Mouse (Mus musculus) neural tube, embryonic 12.5 days (tissue): ENCODE measurements around the gene Otx2. TPM values are rescaled to one million over a fixed set of nuclear protein-coding genes. Genes with fewer than 3 reads are reported as not detected.
"Not testable (repeated sequence)": the region's sequence is repeated elsewhere in the genome, so short reads cannot be mapped to it uniquely, and the experiment has no call there.

Experiments used
- ATAC-seq: fragments of 200-750 bp; cut with Nextera tagmentation; 2 replicates; pipeline ENCODE4 v1.8.0; 2017; ENCODE audit warnings: low read depth, mild to moderate bottlenecking, moderate TSS enrichment, moderate library complexity; ENCODE audit not compliant: low FRiP score
- H3K27ac ChIP-seq: fragments of 300-500 bp; sonication (generic); 2 replicates; pipeline ENCODE4 v1.5.1; 2016
- H3K27me3 ChIP-seq: fragments of 300-500 bp; sonication (generic); replicated peaks from 2 replicates; pipeline ENCODE4 v1.6.1; 2016; ENCODE audit warnings: mild to moderate bottlenecking
- H3K36me3 ChIP-seq: fragments of 300-500 bp; sonication (generic); 2 replicates; pipeline ENCODE4 v1.6.1; 2016; ENCODE audit warnings: mild to moderate bottlenecking
- H3K4me1 ChIP-seq: fragments of 300-500 bp; sonication (generic); 2 replicates; pipeline ENCODE4 v1.6.1; 2016
- H3K4me2 ChIP-seq: fragments of 300-500 bp; sonication (generic); replicated peaks from 2 replicates; pipeline ENCODE4 v1.6.1; 2016; ENCODE audit warnings: mild to moderate bottlenecking
- H3K4me3 ChIP-seq: fragments of 300-500 bp; sonication (generic); 2 replicates; pipeline ENCODE4 v1.5.1; 2016
- H3K9ac ChIP-seq: fragments of 300-500 bp; sonication (generic); 2 replicates; pipeline ENCODE4 v1.6.1; 2016; ENCODE audit warnings: mild to moderate bottlenecking
- H3K9me3 ChIP-seq: fragments of 300-500 bp; sonication (generic); 2 replicates; pipeline ENCODE4 v1.6.1; 2016; ENCODE audit warnings: mild to moderate bottlenecking
- WGBS: fragments of 180-500 bp; shearing (Covaris S2); methylation state at CpG from one replicate; pipeline ENCODE4 v1.1.7; 2016; 5-methylcytosine and 5-hydroxymethylcytosine counted together
- polyA plus RNA-seq: library from polyadenylated mRNA; unstranded; fragments of >200 nt; fragmentation: Nextera tagmentation; extraction: Ambion mirVana; gene quantifications from 2 replicates; pipeline ENCODE4 v1.2.1, GENCODE M21; 2016

Gene Otx2
- polyA plus RNA-seq, 1 experiment from 2014 or later: not detected

GRCm38 (mm10) chr14:48633141-48633540 lies 40.5 kb downstream of the Otx2 start:
- H3K27me3 ChIP-seq: no peaks in the 10 kb centered on the region
- no peak overlapping the region for H3K9ac ChIP-seq
- H3K4me2 ChIP-seq: no peak overlapping the region
- no peaks in the 10 kb centered on the region for H3K9me3 ChIP-seq
- no peak overlapping the region for H3K4me3 ChIP-seq
- H3K36me3 ChIP-seq: no peaks in the 10 kb centered on the region
- no peak overlapping the region for H3K27ac ChIP-seq
- H3K4me1 ChIP-seq: no peaks in the 10 kb centered on the region
- 88% methylated on average over 3 of the region's 3 CpGs for WGBS
- no peak for ATAC-seq

DNA sequence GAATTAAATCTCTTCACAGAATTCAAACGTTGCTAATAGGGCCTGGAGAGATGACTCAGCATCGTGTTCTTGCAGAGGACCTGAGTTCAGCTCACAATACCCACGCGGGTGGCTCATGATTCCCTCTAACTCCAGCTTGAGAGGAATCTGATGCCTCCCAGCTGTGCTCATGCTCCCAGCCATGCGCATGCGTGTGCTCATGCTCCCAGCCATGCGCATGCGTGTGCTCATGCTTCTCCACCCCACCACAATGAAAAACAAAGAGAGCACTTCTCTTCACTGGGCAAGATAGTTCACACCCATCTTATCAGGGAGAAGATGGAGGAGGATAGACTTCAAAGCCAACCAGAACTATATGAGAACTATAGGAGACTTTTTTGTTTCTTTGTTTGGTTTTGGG lies 41.3 kb downstream of the Otx2 start:
- ATAC-seq: no peak
- Histone ChIP-seq H3K27ac (no peak overlapping the region), H3K4me1 (no peaks in the 10 kb centered on the region), H3K9me3 (no peaks in the 10 kb centered on the region), H3K27me3 (no peaks in the 10 kb centered on the region), H3K36me3 (no peaks in the 10 kb centered on the region), H3K4me2 (no peak overlapping the region), H3K9ac (no peak overlapping the region), H3K4me3 (no peak overlapping the region)
- WGBS: 91% methylated on average over 8 of the region's 8 CpGs

DNA sequence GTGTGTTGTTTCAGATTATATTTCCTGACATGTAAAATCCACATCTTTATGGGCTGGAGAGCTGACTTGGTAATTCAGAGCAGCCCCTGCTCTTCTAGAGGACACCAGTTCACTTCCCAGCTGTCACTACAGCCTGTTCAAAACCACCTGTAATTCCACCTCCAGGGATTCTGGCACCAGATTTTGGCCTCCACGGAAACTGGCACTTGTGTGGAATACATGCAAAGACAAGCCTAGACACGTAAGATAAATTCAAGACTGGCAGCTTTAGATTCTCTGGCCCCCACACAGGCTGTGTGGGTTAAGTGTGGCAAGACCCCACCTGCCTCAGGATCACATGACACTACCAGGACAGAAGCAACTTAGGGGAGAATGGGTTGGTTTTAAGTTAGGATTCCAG lies 42.1 kb downstream of the Otx2 start:
- no peak for ATAC-seq

GRCm38 (mm10) chr14:48629404-48629803 lies 44.2 kb downstream of the Otx2 start:
- WGBS: 75% methylated on average over 9 of the region's 9 CpGs
- no peak for ATAC-seq
- no peak overlapping the region for H3K4me3 ChIP-seq
- H3K4me1 ChIP-seq: 0 out of 2 replicates have a peak, but pooled peaks cover 7% of the 10 kb centered on the region
- H3K4me2 ChIP-seq: no peak overlapping the region
- no peak overlapping the region for H3K9ac ChIP-seq
- no peak overlapping the region for H3K27ac ChIP-seq
- no peaks in the 10 kb centered on the region for H3K27me3 ChIP-seq
- no peaks in the 10 kb centered on the region for H3K36me3 ChIP-seq
- H3K9me3 ChIP-seq: no peaks in the 10 kb centered on the region

More for the DNA sequence above, 42.1 kb downstream of the Otx2 start:
- Histone ChIP-seq H3K9ac (no peak overlapping the region), H3K36me3 (no peaks in the 10 kb centered on the region), H3K9me3 (no peaks in the 10 kb centered on the region), H3K4me3 (no peak overlapping the region), H3K4me2 (no peak overlapping the region), H3K4me1 (no peaks in the 10 kb centered on the region), H3K27ac (no peak overlapping the region), H3K27me3 (no peaks in the 10 kb centered on the region)
- 90% methylated on average over 2 of the region's 2 CpGs for WGBS

DNA sequence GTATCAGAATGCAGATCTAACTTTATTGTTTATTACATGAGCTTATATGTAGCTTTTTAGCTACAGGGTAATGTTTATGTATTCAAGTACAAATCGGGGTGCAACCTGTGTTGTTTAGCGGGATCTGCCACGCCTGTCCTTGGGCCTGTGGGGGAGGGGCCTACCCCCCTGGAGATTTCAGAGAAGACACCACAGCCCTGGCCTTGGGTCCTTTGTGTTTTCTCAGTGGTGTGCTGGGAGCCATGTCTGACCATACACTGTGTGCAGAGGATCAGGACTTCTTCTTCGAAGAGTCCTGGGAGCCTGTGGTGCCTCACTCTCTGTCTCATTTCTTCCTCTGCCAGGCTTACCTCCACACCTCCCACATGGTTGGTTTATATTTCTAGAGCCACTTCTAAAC lies 47.3 kb downstream of the Otx2 start:
- no peaks in the 10 kb centered on the region for H3K27me3 ChIP-seq
- H3K9ac ChIP-seq: no peak overlapping the region
- H3K4me2 ChIP-seq: no peak overlapping the region
- H3K9me3 ChIP-seq: no peaks in the 10 kb centered on the region
- 94% methylated on average over 4 of the region's 4 CpGs for WGBS
- 0 out of 2 replicates have a peak, but pooled peaks cover 7% of the 10 kb centered on the region for H3K4me1 ChIP-seq
- no peak overlapping the region for H3K27ac ChIP-seq
- ATAC-seq: no peak
- no peaks in the 10 kb centered on the region for H3K36me3 ChIP-seq
- H3K4me3 ChIP-seq: no peak overlapping the region

DNA sequence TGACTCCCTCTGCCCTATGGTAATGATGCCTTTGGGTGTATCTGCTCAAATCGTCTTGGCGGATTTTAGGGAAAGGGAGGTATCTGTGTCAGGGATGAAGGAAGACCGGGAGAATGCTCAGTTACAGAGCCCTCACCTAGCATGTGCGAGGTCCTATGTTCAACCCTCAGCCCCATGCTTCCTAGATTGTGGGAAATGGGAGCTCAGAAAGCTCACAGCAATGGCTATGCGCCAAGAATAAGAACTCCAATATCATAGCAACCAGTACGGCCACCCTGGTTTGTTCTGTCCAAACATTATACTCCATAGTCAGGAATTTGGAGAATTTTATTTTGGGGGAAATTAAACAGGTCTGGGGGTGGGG lies 48.3 kb downstream of the Otx2 start:
- no peak for ATAC-seq
- Histone ChIP-seq H3K4me1 (0 out of 2 replicates have a peak, but pooled peaks cover 7% of the 10 kb centered on the region), H3K27me3 (no peaks in the 10 kb centered on the region), H3K4me3 (no peak overlapping the region), H3K4me2 (no peak overlapping the region), H3K27ac (no peak overlapping the region), H3K9ac (no peak overlapping the region), H3K36me3 (no peaks in the 10 kb centered on the region), H3K9me3 (no peaks in the 10 kb centered on the region)
- 79% methylated on average over 6 of the region's 6 CpGs for WGBS

DNA sequence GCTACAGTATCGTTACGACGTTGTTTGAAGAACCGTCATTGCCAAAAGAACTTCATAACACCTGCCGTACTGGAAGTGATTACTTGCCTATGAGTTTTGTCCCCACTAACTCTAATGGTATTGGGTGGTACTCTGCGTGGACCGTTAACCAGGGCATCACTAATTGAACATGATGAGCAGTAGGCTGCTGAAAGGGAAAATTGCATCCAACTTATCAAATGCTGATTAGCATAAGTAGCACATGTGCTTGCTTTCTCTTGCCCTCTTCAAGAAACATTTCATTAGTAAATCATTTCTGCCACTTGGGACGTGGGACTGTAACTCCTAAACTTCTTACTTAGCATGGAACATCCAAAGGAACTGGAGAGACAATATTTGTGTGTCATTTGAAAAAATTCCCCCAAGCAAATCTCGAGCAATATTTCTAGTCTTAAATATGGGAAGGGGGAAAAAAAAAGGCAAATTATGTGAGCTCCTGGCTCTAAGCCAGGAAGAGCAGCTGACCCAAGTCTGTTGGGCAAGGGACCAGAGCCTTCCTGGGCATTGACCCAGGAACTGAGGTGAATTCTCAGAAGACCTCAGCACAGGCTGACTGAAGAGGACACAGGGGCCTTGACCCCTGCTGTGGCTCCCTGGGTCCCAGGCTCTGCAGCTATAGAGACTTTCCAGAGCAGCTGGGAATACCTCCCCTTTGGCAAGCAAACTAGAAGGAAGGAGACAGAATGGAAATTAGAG lies 48.9 kb downstream of the Otx2 start:
- Histone ChIP-seq H3K4me2 (no peak overlapping the region), H3K9ac (no peak overlapping the region), H3K4me1 (0 out of 2 replicates have a peak, but pooled peaks cover 7% of the 10 kb centered on the region), H3K4me3 (no peak overlapping the region), H3K9me3 (no peaks in the 10 kb centered on the region), H3K27me3 (no peaks in the 10 kb centered on the region), H3K36me3 (no peaks in the 10 kb centered on the region), H3K27ac (no peak overlapping the region)
- 75% methylated on average over 9 of the region's 9 CpGs for WGBS
- no peak for ATAC-seq

- H3K4me1 ChIP-seq, H3K4me3 ChIP-seq, ATAC-seq, H3K9me3 ChIP-seq, H3K27me3 ChIP-seq, H3K36me3 ChIP-seq, H3K4me2 ChIP-seq, H3K9ac ChIP-seq, H3K27ac ChIP-seq: not testable (repeated sequence)
- 88% methylated on average over 9 of the region's 9 CpGs for WGBS
Observed at GRCm38 (mm10) chr14:48622726-48623125, 50.9 kb downstream of the Otx2 start.

DNA sequence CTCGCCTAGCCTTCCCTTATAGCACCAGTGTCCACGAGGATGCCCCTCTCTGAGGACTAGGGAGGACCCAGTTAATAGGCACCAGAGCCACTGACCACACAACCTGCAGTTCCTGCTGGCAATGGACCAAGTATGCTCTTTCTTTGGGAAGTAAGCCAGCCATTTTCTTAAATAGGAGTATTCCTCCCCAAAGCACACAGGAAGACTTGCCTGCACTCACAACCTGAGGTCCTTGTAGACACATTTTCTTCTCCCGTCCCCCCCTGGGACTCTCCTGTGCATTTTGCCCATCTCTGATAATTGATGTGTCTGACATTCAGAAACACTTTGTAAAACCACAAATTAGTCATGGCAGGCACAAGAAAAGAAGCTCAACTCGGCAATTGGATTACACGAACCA lies 57.3 kb downstream of the Otx2 start:
- Histone ChIP-seq H3K4me2 (no peak overlapping the region), H3K4me3 (no peak overlapping the region), H3K27me3 (no peaks in the 10 kb centered on the region), H3K9ac (no peak overlapping the region), H3K9me3 (no peaks in the 10 kb centered on the region), H3K36me3 (no peaks in the 10 kb centered on the region), H3K27ac (no peak overlapping the region), H3K4me1 (peaks cover 8% of the 10 kb centered on the region; the same call in 1 of the 2 replicates)
- ATAC-seq: no peak
- 38% methylated on average over 5 of the region's 5 CpGs for WGBS

DNA sequence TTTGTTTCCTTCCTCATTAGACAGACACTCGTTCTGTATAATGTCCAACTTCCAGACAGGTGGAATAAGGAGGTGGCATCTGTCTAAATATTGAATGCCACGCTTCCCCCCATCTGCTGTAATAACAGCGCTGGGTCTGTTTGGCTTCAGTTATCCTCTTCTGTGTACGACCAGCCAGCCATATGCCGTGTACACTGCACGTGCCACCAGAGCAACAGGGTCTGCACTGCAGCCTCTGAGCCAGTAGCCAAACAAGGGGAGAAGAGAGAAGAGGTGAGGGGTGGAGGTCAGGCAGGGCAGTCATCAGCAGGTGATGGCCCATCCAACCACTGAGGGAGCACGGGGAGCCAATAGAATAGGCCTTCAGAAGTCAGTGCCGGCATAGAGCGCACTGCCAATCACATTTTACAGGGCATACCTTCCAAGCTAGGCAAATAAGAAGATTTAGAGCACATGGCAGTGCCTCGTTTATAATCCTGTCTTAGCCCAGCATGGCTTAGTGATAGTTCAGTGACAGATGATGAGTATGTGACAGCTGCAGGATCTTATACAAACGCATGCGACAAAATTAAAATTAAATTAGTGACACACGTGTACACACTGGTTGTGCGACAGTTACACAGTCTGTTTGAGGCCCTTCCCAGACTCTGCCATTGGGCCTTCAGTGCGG lies 64.8 kb downstream of the Otx2 start:
- 79% methylated on average over 15 of the region's 15 CpGs for WGBS
- no peak overlapping the region for H3K4me2 ChIP-seq
- peak; percentile 56; the same call in 1 of the 2 replicates for ATAC-seq

More for the DNA sequence above, 64.8 kb downstream of the Otx2 start:
- Histone ChIP-seq H3K9me3 (no peaks in the 10 kb centered on the region), H3K9ac (no peak overlapping the region), H3K4me1 (peaks cover 3% of the 10 kb centered on the region; the same call in 1 of the 2 replicates), H3K36me3 (no peaks in the 10 kb centered on the region), H3K27ac (no peak overlapping the region), H3K27me3 (no peaks in the 10 kb centered on the region), H3K4me3 (no peak overlapping the region)
